Mouse (Mus musculus) liver, embryonic 14.5 days (tissue): ENCODE data around the gene Paox.

ENCODE experiments used
- CTCF ChIP-seq: IDR thresholded peaks from 2 replicates; pipeline ENCODE4 v1.5.1; 2016; ENCODE audit warnings: antibody characterized with exemption, low read depth, control low read depth
- EP300 ChIP-seq: IDR thresholded peaks from 2 replicates; pipeline ENCODE4 v1.6.1; 2016; ENCODE audit warnings: antibody characterized with exemption, low read depth

DNA sequence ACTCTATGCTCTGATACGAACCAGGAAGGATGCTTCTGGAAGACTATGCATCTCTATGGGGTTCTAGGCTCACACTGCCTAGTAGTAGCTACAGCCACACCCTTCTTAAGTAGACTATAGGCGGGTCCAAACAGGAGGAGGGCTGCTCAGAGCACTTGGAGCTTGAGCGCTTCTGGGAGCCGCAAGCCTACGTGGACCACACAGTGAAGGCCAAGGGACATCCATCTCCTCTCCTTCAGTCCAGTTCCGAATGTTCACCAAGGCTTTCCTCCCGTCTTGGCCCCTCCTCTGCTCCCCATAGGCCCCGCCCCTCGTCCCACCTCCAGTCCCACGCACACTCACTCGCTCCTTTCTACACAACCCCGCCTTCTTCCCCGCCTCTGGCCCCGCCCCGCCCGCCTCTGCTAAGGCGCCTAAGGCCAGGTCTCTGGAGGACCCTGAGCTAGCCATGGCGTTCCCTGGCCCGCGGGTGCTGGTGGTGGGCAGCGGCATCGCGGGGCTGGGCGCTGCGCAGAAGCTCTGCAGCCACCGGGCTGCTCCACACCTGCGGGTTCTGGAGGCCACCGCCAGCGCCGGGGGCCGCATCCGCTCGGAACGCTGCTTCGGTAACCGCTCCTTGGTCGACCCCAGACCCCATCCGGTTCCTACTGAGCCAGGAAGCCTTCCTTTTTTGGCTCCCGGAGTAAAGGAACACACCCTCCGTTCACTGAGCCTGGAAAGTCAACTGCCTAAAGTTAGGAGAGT, 9.9 kb downstream of the Paox start:
- TF ChIP-seq CTCF (no peak), EP300 (no peak)
